Mouse (Mus musculus): ENCODE measurements at regions not wholly inside any gene's neighbourhood (a gene's known extent, or its start where the extent isn't known, plus 50 kb on each side); places are given as distances from the start of the nearest gene placed in this dataset.
"Not testable (repeated sequence)": the region's sequence is repeated elsewhere in the genome, so short reads cannot be mapped to it uniquely, and the experiment has no call there.

DNA sequence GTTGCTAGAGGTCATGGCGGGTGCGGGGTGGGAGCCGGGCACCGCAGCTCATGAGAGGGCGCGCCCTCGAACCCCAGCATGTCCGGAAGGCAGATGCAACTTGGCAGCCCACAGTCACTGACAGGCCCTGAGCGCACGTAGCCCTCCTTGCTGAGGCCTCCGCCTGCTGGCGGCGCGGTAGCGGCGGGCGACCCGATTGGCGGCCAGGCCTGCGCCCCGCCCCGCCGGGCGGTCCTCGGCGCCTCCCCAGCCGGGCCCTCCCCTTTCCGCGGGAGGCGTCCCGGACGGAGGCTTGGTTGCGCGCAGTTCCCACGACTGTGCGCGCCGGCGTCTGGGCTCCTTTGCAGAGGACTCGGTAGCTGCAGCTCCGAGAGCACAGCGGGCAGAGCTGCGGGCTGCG is 301.9 kb downstream of the Hpcal1 start:
- peak in 1 of 2 experiments; percentile 6 for DNase-seq

GRCm38 (mm10) chr12:17993368-17993767 is 302.7 kb downstream of the Hpcal1 start:
- not testable (repeated sequence) for DNase-seq
